Mouse (Mus musculus): ENCODE data around the gene Osbp2.

DNA sequence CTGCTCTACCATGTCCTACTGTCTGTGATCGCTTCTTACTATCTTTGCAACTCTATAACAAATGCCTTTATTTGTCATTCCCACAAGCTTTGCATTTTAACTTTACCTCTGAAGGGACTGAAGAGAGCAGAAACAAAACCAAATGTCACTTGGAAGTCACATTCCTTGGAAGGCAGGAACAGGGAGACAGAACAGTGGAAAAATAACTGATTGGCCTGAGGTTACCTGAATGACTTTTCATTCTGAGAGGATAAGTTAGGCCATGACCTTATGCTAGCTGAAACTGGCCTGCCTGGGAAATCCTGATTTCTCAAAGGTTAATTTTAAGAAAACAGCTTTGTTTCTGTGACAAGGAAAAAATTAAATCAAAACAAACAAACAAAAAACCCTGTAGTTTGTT, 32.2 kb upstream of the Osbp2 start:
- no peak for TF ChIP-seq ZC3H11A (IDR thresholded peaks at IDR 0.05; ENCODE audit: borderline replicate concordance, low read depth, low read length)
- TF ChIP-seq ZNF384 (IDR thresholded peaks at IDR 0.05; ENCODE audit: low read depth, low read length) = no peak
- no peak for TF ChIP-seq HCFC1 (IDR thresholded peaks at IDR 0.05; ENCODE audit: borderline replicate concordance, insufficient read depth, low read length)

All from ES-E14 (cell line).